Mouse (Mus musculus) neural tube, postnatal 0 days (tissue): ENCODE results near the gene Krtap9-1. TPM values are rescaled to one million over a fixed set of nuclear protein-coding genes. Genes with fewer than 3 reads are reported as not detected.

Experiments
- polyA plus RNA-seq: library from polyadenylated mRNA; unstranded; fragments of >200 nt; fragmentation: Nextera tagmentation; extraction: Ambion mirVana; gene quantifications from 2 replicates; pipeline ENCODE4 v1.2.1, GENCODE M21; 2015

The Krtap9-1 gene
- not detected in 2 replicates for polyA plus RNA-seq

DNA sequence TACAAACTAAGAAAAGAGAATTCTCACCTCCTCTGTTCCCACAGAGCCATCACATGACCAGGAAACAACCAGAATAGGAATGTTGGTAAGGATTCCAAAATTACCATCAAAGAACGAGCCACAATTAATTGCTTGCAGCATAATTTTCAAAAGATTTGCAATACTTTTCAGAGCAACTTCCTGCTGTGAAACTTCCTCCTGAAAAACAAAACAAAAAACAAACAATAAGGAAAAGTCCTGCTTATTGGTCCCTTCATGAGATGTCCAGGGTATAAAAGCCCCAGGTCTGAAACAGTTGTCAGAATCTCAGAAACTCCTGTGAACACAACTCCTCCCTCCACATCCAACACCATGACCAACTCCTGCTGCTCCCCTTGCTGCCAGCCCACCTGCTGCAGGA is at the start of gene Krtap9-1:
Krtap9-1 (plus strand) TSS at position 301 of the 400 bp plus-strand sequence.

DNA sequence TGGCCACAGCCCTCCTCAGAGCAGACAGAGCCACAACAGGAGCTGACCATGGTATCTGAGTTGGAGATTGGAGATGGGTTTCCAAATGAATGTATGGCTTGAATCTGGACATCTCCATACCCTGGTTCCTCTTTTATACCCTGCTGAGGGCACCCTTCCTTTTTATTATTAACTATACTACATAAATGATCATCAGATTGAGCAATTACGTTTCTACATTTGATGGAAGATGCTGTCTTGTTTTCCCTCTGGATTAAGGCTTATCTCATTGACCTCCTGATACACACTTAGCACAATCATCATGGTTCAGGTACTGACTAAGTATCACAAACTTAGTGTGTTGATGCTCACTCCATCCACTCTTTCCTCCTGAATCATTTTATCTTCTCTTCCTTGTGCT is 35.2 kb upstream of the Krtap9-1 start, which contains the start of gene 2300003K06Rik:
2300003K06Rik (minus strand) TSS at position 101 of the 400 bp plus-strand sequence.

DNA sequence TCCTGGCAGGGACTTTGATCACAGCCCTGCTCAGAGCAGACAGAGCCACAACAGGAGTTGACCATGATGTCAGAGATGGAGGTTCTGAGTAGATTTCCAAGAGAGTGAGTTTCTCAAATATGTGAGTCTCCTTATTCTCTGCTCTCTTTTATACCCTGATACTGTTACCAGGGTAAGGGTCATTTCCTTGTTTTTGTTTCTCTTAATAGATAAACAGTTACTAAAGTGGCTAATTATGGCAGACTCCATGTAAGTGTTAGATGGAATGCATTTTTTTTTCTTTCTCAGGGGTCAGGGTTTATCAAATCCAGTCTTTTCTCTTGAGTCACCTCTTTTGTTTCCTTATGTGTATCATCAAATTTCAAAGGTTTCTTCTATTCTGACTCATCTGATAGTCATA is 21.7 kb upstream of the Krtap9-1 start, which contains the start of gene Krtap4-16:
Krtap4-16 (minus strand) TSS at position 101 of the 400 bp plus-strand sequence.

DNA sequence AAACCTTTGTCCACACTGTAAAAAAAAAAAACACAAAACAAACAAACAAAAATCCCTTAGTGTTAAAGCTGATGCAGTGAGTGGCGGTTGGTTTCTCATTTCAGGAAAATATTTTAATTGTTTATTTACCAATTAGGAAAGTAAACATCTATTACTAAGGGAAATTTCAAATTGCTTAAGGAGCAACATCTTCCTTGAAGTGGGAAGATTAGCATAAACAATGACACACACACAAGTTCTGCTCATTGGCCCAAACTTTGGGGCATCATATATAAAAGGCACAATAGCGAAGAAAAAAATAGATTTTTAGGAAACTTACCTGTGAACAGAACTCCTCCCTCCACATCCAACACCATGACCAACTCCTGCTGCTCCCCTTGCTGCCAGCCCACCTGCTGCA is 15.6 kb upstream of the Krtap9-1 start, which contains the start of gene Gm11568:
Gm11568 (plus strand) TSS at position 301 of the 400 bp plus-strand sequence.

DNA sequence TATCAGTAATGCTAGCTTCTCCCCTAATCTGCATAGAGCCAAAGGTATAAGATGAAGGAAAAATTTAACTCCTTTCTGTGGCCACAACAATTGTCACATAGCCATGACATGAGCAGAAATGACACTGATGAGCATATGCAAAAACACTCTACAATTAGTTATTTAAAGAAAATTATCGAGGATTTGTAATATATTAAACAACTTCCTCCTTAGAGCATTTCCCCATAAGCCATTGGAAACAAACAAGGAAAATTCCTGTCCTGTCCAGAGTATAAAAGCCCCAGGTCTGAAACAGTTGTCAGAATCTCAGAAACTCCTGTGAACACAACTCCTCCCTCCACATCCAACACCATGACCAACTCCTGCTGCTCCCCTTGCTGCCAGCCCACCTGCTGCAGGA is 9.0 kb upstream of the Krtap9-1 start, which contains the start of gene Gm11559:
Gm11559 (plus strand) TSS at position 301 of the 400 bp plus-strand sequence.

DNA sequence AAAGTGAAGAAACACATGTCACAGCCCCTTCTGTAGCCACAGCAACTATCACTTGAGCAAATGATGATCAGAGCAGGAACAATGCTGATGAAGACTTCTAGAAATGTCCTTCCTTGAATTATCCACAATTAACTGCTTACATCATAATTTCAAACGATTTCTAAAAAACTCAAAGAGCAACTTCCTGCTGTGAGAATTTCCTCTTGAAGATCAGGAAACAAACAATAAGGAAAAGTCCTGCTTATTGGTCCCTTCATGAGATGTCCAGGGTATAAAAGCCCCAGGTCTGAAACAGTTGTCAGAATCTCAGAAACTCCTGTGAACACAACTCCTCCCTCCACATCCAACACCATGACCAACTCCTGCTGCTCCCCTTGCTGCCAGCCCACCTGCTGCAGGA is 5.7 kb downstream of the Krtap9-1 start, which contains the start of gene Gm11567:
Gm11567 (plus strand) TSS at position 301 of the 400 bp plus-strand sequence.

DNA sequence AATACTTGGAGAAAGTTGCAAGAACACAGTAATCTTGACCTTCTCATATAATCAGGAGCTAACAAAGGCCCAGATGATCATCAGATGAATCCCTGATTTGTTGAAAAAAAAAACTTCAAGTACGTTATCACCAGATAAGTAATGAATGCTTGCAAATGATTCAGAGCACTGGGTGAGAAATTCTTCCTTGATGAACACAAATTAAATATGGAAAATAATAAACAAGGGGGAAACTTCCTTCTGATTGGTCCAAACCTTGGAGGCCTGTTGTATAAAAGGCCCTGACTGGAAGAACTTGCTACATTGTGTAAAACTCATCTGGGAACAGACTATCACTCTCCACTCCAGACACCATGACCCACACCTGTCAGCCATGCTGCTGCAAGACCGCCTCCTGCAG is 34.4 kb downstream of the Krtap9-1 start, which contains the start of gene Krtap31-1:
Krtap31-1 (plus strand) TSS at position 301 of the 400 bp plus-strand sequence.

DNA sequence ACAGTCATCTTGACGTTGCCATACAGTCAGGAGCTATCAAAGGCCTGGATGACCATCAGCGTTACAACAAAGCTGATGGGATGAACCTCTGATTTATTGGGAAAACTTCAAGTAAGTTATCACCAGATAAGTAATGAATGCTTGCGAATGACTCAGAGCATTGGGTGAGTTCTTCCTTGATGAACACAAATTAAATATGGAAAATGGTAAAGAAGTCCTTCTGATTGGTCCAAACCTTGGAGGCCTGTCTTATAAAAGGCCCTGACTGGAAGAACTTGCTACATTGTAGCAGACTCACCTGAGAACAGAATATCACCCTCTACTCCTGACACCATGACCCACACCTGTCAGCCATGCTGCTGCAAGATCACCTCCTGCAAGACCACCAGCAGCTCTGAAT is 41.3 kb downstream of the Krtap9-1 start, which contains the start of gene Gm11565:
Gm11565 (plus strand) TSS at position 301 of the 400 bp plus-strand sequence.

Other genes starting within 250 kb of the Krtap9-1 start
- not detected in 2 replicates for gene Krtap4-1, start 245.2 kb upstream of the Krtap9-1 start, polyA plus RNA-seq
- gene Krtap4-2, start 238.3 kb upstream of the Krtap9-1 start, polyA plus RNA-seq = not detected in 2 replicates
- gene Krtap4-7, start 229.3 kb upstream of the Krtap9-1 start, polyA plus RNA-seq = not detected in 2 replicates
- gene Gm11555, start 223.2 kb upstream of the Krtap9-1 start, polyA plus RNA-seq = not detected in 2 replicates
- not detected in 2 replicates for gene Gm11563, start 214.4 kb upstream of the Krtap9-1 start, polyA plus RNA-seq
- gene Krtap4-6, start 207.4 kb upstream of the Krtap9-1 start, polyA plus RNA-seq = not detected in 2 replicates
- gene Gm14190, start 182.6 kb upstream of the Krtap9-1 start, polyA plus RNA-seq = not detected in 2 replicates
- gene Gm14180, start 139.1 kb upstream of the Krtap9-1 start, polyA plus RNA-seq = not detected in 2 replicates
- not detected in 2 replicates for gene Gm11595, start 100.5 kb upstream of the Krtap9-1 start, polyA plus RNA-seq
- gene Krtap4-8, start 92.7 kb upstream of the Krtap9-1 start, polyA plus RNA-seq = not detected in 2 replicates
- not detected in 2 replicates for gene Krtap4-9, start 88.2 kb upstream of the Krtap9-1 start, polyA plus RNA-seq
- not detected in 2 replicates for gene Gm11596, start 79.9 kb upstream of the Krtap9-1 start, polyA plus RNA-seq
- gene Gm11569, start 74.5 kb upstream of the Krtap9-1 start, polyA plus RNA-seq = not detected in 2 replicates
- not detected in 2 replicates for gene Gm11554, start 68.9 kb upstream of the Krtap9-1 start, polyA plus RNA-seq
- gene Krtap4-13, start 63.5 kb upstream of the Krtap9-1 start, polyA plus RNA-seq = not detected in 2 replicates
- not detected in 2 replicates for gene Gm11564, start 57.7 kb upstream of the Krtap9-1 start, polyA plus RNA-seq
- gene 2300003K06Rik, start 35.3 kb upstream of the Krtap9-1 start, polyA plus RNA-seq = not detected in 2 replicates
- gene Krtap4-16, start 21.8 kb upstream of the Krtap9-1 start, polyA plus RNA-seq = not detected in 2 replicates
- not detected in 2 replicates for gene Gm11568, start 15.5 kb upstream of the Krtap9-1 start, polyA plus RNA-seq
- not detected in 2 replicates for gene Gm11559, start 8.9 kb upstream of the Krtap9-1 start, polyA plus RNA-seq
- not detected in 2 replicates for gene Gm11567, start 5.8 kb downstream of the Krtap9-1 start, polyA plus RNA-seq
- gene Krtap31-1, start 34.5 kb downstream of the Krtap9-1 start, polyA plus RNA-seq = not detected in 2 replicates
- gene Gm11565, start 41.4 kb downstream of the Krtap9-1 start, polyA plus RNA-seq = not detected in 2 replicates
- gene Krtap31-2, start 62.9 kb downstream of the Krtap9-1 start, polyA plus RNA-seq = not detected in 2 replicates
- not detected in 2 replicates for gene Krtap9-5, start 75.1 kb downstream of the Krtap9-1 start, polyA plus RNA-seq
- gene Krtap29-1, start 105.7 kb downstream of the Krtap9-1 start, polyA plus RNA-seq = not detected in 2 replicates
- 0.15 TPM in 2 replicates for gene Krtap16-1, start 113.2 kb downstream of the Krtap9-1 start, polyA plus RNA-seq
- gene Krtap17-1, start 120.6 kb downstream of the Krtap9-1 start, polyA plus RNA-seq = 3.1 and 3.3 TPM in 2 replicates
- gene Krt33a, start 142.8 kb downstream of the Krtap9-1 start, polyA plus RNA-seq = not detected in 2 replicates
- gene Krt33b, start 156.5 kb downstream of the Krtap9-1 start, polyA plus RNA-seq = 0.14 and 0.22 TPM in 2 replicates
- 0.09 TPM in 1 of 2 replicates, not detected in the other for gene Krt34, start 168.2 kb downstream of the Krtap9-1 start, polyA plus RNA-seq
- not detected in 2 replicates for gene Krt31, start 177.2 kb downstream of the Krtap9-1 start, polyA plus RNA-seq
- gene Krt32, start 214.8 kb downstream of the Krtap9-1 start, polyA plus RNA-seq = not detected in 2 replicates
- gene Krt35, start 222.9 kb downstream of the Krtap9-1 start, polyA plus RNA-seq = 0.19 and 0.25 TPM in 2 replicates
- gene Krt36, start 232.2 kb downstream of the Krtap9-1 start, polyA plus RNA-seq = 0.09 TPM in 1 of 2 replicates, not detected in the other
- 0.18 and 0.27 TPM in 2 replicates for gene Krt13, start 248.2 kb downstream of the Krtap9-1 start, polyA plus RNA-seq